Comparison of ENCODE assay signal across 24 mouse cellular contexts in genomic region chr16:97103046-97103445, GRCm38 (mm10).
DNase-seq lines count a peak whose midpoint lies in the region; ATAC-seq and TF ChIP-seq lines count a peak whose summit lies in the region.
"Had no signal": no experiment of that assay in that cellular context is flagged by ENCODE, and none has a peak within 500 bp of the region (broad histone marks: within the 10 kb centered on the region; RNA-seq: fewer than 3 reads in every experiment).

No protein-coding gene starts in this region.

- no peak for TF ChIP-seq CTCF in kidney, adult 2 months (conservative IDR thresholded peaks at IDR 0.05; ENCODE audit: insufficient read depth, insufficient read length, low read depth, low read length)

- H3K36me3 ChIP-seq in kidney, adult 2 months (ENCODE audit: control insufficient read depth, insufficient read depth, low read length): no peaks in the 10 kb centered on the region
- H3K36me3 ChIP-seq: embryonic facial prominence, embryonic 12.5 days; embryonic facial prominence, embryonic 15.5 days; heart, embryonic 13.5 days had no signal

- TF ChIP-seq POLR2A in kidney, adult 2 months (IDR thresholded peaks at IDR 0.05; ENCODE audit: low read depth, low read length): no peak

- intact Hi-C loops in left cerebral cortex, postnatal 10 days (cut with DNase I): no loop called here

- peak; percentile 14 for DNase-seq in kidney, adult 2 months
- DNase-seq in kidney, postnatal 4 days: no peak
- DNase-seq in left cerebral cortex, postnatal 10 days (ENCODE audit: extremely low spot score in 1 of 2, low spot score in 2 of 2): no peak
- DNase-seq in spleen, postnatal 4 days (ENCODE audit: low spot score in 2 of 2): no peak
- no peak for DNase-seq in urinary bladder, postnatal 14 days (ENCODE audit: low spot score)
- DNase-seq: adrenal gland, adult 2 months; adrenal gland, postnatal 14 days; cerebellum, adult 18-20 months; cerebellum, adult 9-10 months; cerebellum, postnatal 14 days; forebrain, postnatal 0 days; gastrocnemius, adult 2 months; gastrocnemius, postnatal 14 days; heart, adult 18-20 months; heart, postnatal 14 days; heart, postnatal 4 days had no signal

- no peaks in the 10 kb centered on the region for H3K4me1 ChIP-seq in kidney, adult 2 months (ENCODE audit: control insufficient read depth, insufficient read depth, low read length)
- H3K4me1 ChIP-seq: embryonic facial prominence, embryonic 12.5 days; embryonic facial prominence, embryonic 15.5 days; heart, embryonic 13.5 days had no signal

- no peak overlapping the region for H3K4me3 ChIP-seq in kidney, adult 2 months (ENCODE audit: insufficient read depth, low read depth, low read length)
- H3K4me3 ChIP-seq: embryonic facial prominence, embryonic 12.5 days; embryonic facial prominence, embryonic 15.5 days; gastrocnemius, adult 2 months; heart, embryonic 13.5 days had no signal

- no peaks in the 10 kb centered on the region for H3K27me3 ChIP-seq in kidney, adult 2 months (replicated peaks; ENCODE audit: control insufficient read depth, insufficient read depth, low read length)
- H3K27me3 ChIP-seq: embryonic facial prominence, embryonic 12.5 days; embryonic facial prominence, embryonic 15.5 days; heart, embryonic 13.5 days had no signal

- H3K27ac ChIP-seq in kidney, adult 2 months (ENCODE audit: insufficient read depth, low read depth, low read length): no peak overlapping the region
- H3K27ac ChIP-seq: embryonic facial prominence, embryonic 12.5 days; embryonic facial prominence, embryonic 15.5 days; gastrocnemius, adult 2 months; heart, embryonic 13.5 days; hindbrain, embryonic 14.5 days; hindbrain, postnatal 0 days had no signal

- 61% methylated on average over 2 of the region's 2 CpGs for WGBS in kidney, adult 2 months

- peak; percentile 59 for ATAC-seq in granulocyte monocyte progenitor cell, adult 5-6 weeks (replicated peaks; ENCODE audit: poor library complexity, severe bottlenecking)
- ATAC-seq in megakaryocyte, adult 5-6 weeks (ENCODE audit: poor library complexity, severe bottlenecking): peak; percentile 57
- ATAC-seq: forebrain, embryonic 14.5 days; forebrain, postnatal 0 days; hindbrain, postnatal 0 days had no signal
